Mouse (Mus musculus): ENCODE measurements around the gene Hhex.

DNA sequence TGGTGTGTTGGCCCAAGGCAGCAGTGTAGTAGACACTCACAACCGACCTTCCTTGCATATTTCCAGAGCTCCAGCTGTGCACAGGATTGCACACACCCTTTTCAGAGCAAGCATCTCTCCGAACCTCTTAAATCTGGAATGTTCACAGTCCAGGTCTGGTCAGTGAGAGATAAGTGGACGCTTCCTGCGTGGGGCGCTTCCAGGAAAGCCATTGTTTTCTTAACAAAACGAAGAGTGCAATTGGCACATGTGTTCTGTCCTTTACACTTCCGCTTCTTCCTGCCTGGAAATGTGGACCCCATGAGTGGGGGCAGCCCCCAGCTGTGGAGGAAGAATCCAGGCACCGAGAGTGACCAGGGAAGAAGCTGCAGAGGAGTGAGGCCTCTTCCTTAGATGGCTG is 47.1 kb downstream of the Hhex start:
- TF ChIP-seq CTCF (IDR thresholded peaks at IDR 0.05; ENCODE audit: low read depth, low read length) (no peak), POLR2A (IDR thresholded peaks at IDR 0.05; ENCODE audit: borderline replicate concordance, low read depth, low read length) (no peak)

Data from bone marrow macrophage, adult 2 months (primary cell).